Mouse (Mus musculus): Measurements from ENCODE around the gene Apobec1. TPM values are rescaled to one million over a fixed set of nuclear protein-coding genes. Genes with fewer than 3 reads are reported as not detected.

Gene Apobec1
- polyA plus RNA-seq, 1 experiment: 9.4 TPM

- Histone ChIP-seq H3K27ac (ENCODE audit: insufficient read depth, low read length) (no peak overlapping the region), H3K4me3 (ENCODE audit: insufficient read depth, low read length) (no peak overlapping the region), H3K4me1 (ENCODE audit: control insufficient read depth, insufficient read depth, low read length) (peaks cover 5% of the 10 kb centered on the region)
- TF ChIP-seq POLR2A (IDR thresholded peaks at IDR 0.05; ENCODE audit: low read depth, low read length): no peak
- no peak for TF ChIP-seq CTCF (IDR thresholded peaks at IDR 0.05; ENCODE audit: borderline replicate concordance, insufficient read depth, low read length)
Observed at GRCm38 (mm10) chr6:122569113-122569512, 33.1 kb downstream of the Apobec1 start.

GRCm38 (mm10) chr6:122565070-122565784, 37.0 kb downstream of the Apobec1 start:
- H3K4me1 ChIP-seq (ENCODE audit: control insufficient read depth, insufficient read depth, low read length): no peaks in the 10 kb centered on the region
- TF ChIP-seq CTCF (IDR thresholded peaks at IDR 0.05; ENCODE audit: borderline replicate concordance, insufficient read depth, low read length): no peak
- no peak for TF ChIP-seq POLR2A (IDR thresholded peaks at IDR 0.05; ENCODE audit: low read depth, low read length)
- no peak overlapping the region for H3K27ac ChIP-seq (ENCODE audit: insufficient read depth, low read length)
- no peak overlapping the region for H3K4me3 ChIP-seq (ENCODE audit: insufficient read depth, low read length)

- no peak overlapping the region for H3K27ac ChIP-seq (ENCODE audit: insufficient read depth, low read length)
- TF ChIP-seq POLR2A (IDR thresholded peaks at IDR 0.05; ENCODE audit: low read depth, low read length) (no peak), CTCF (IDR thresholded peaks at IDR 0.05; ENCODE audit: borderline replicate concordance, insufficient read depth, low read length) (peak; percentile 79; the same call in 1 of the 2 replicates)
- no peaks in the 10 kb centered on the region for H3K4me1 ChIP-seq (ENCODE audit: control insufficient read depth, insufficient read depth, low read length)
- H3K4me3 ChIP-seq (ENCODE audit: insufficient read depth, low read length): no peak overlapping the region
Observed at GRCm38 (mm10) chr6:122562463-122562862, 39.8 kb downstream of the Apobec1 start.

- TF ChIP-seq CTCF (IDR thresholded peaks at IDR 0.05; ENCODE audit: borderline replicate concordance, insufficient read depth, low read length) (no peak), POLR2A (IDR thresholded peaks at IDR 0.05; ENCODE audit: low read depth, low read length) (no peak)
- H3K4me3 ChIP-seq (ENCODE audit: insufficient read depth, low read length): no peak overlapping the region
- no peak overlapping the region for H3K27ac ChIP-seq (ENCODE audit: insufficient read depth, low read length)
- no peaks in the 10 kb centered on the region for H3K4me1 ChIP-seq (ENCODE audit: control insufficient read depth, insufficient read depth, low read length)
Observed at GRCm38 (mm10) chr6:122561005-122561404, 41.2 kb downstream of the Apobec1 start.

GRCm38 (mm10) chr6:122560427-122560826, 41.8 kb downstream of the Apobec1 start:
- no peak overlapping the region for H3K27ac ChIP-seq (ENCODE audit: insufficient read depth, low read length)
- peak; percentile 48; the same call in 1 of the 2 replicates for TF ChIP-seq CTCF (IDR thresholded peaks at IDR 0.05; ENCODE audit: borderline replicate concordance, insufficient read depth, low read length)
- TF ChIP-seq POLR2A (IDR thresholded peaks at IDR 0.05; ENCODE audit: low read depth, low read length): no peak
- no peaks in the 10 kb centered on the region for H3K4me1 ChIP-seq (ENCODE audit: control insufficient read depth, insufficient read depth, low read length)
- no peak overlapping the region for H3K4me3 ChIP-seq (ENCODE audit: insufficient read depth, low read length)

GRCm38 (mm10) chr6:122556959-122557561, 45.2 kb downstream of the Apobec1 start:
- no peak overlapping the region for H3K27ac ChIP-seq (ENCODE audit: insufficient read depth, low read length)
- H3K4me3 ChIP-seq (ENCODE audit: insufficient read depth, low read length): no peak overlapping the region
- TF ChIP-seq CTCF (IDR thresholded peaks at IDR 0.05; ENCODE audit: borderline replicate concordance, insufficient read depth, low read length) (peak; percentile 42; the same call in 1 of the 2 replicates), POLR2A (IDR thresholded peaks at IDR 0.05; ENCODE audit: low read depth, low read length) (no peak)
- H3K4me1 ChIP-seq (ENCODE audit: control insufficient read depth, insufficient read depth, low read length): 0 out of 2 replicates have a peak, but pooled peaks cover 3% of the 10 kb centered on the region

GRCm38 (mm10) chr6:122555266-122555665, 47.0 kb downstream of the Apobec1 start:
- Histone ChIP-seq H3K4me1 (ENCODE audit: control insufficient read depth, insufficient read depth, low read length) (0 out of 2 replicates have a peak, but pooled peaks cover 3% of the 10 kb centered on the region), H3K4me3 (ENCODE audit: insufficient read depth, low read length) (no peak overlapping the region), H3K27ac (ENCODE audit: insufficient read depth, low read length) (no peak overlapping the region)
- no peak for TF ChIP-seq POLR2A (IDR thresholded peaks at IDR 0.05; ENCODE audit: low read depth, low read length)
- no peak for TF ChIP-seq CTCF (IDR thresholded peaks at IDR 0.05; ENCODE audit: borderline replicate concordance, insufficient read depth, low read length)

- Histone ChIP-seq H3K4me1 (ENCODE audit: control insufficient read depth, insufficient read depth, low read length) (0 out of 2 replicates have a peak, but pooled peaks cover 3% of the 10 kb centered on the region), H3K4me3 (ENCODE audit: insufficient read depth, low read length) (no peak overlapping the region), H3K27ac (ENCODE audit: insufficient read depth, low read length) (no peak overlapping the region)
- TF ChIP-seq POLR2A (IDR thresholded peaks at IDR 0.05; ENCODE audit: low read depth, low read length) (no peak), CTCF (IDR thresholded peaks at IDR 0.05; ENCODE audit: borderline replicate concordance, insufficient read depth, low read length) (no peak)
Observed at GRCm38 (mm10) chr6:122554102-122554501, 48.1 kb downstream of the Apobec1 start.

GRCm38 (mm10) chr6:122553606-122554005, 48.6 kb downstream of the Apobec1 start, which contains the start of gene Aicda:
TSS of gene Aicda (plus strand) at chr6:122553801.
- no peak for TF ChIP-seq POLR2A (IDR thresholded peaks at IDR 0.05; ENCODE audit: low read depth, low read length)
- TF ChIP-seq CTCF (IDR thresholded peaks at IDR 0.05; ENCODE audit: borderline replicate concordance, insufficient read depth, low read length): no peak
- Histone ChIP-seq H3K4me3 (ENCODE audit: insufficient read depth, low read length) (no peak within 1 kb of the TSS), H3K4me1 (ENCODE audit: control insufficient read depth, insufficient read depth, low read length) (0 out of 2 replicates have a peak, but pooled peaks cover 3% of the 10 kb centered on the region), H3K27ac (ENCODE audit: insufficient read depth, low read length) (no peak within 1 kb of the TSS)

GRCm38 (mm10) chr6:122545948-122546347, 56.3 kb downstream of the Apobec1 start:
- TF ChIP-seq POLR2A (IDR thresholded peaks at IDR 0.05; ENCODE audit: low read depth, low read length) (no peak), CTCF (IDR thresholded peaks at IDR 0.05; ENCODE audit: borderline replicate concordance, insufficient read depth, low read length) (no peak)
- H3K4me1 ChIP-seq (ENCODE audit: control insufficient read depth, insufficient read depth, low read length): 0 out of 2 replicates have a peak, but pooled peaks cover 3% of the 10 kb centered on the region
- H3K27ac ChIP-seq (ENCODE audit: insufficient read depth, low read length): peak overlapping the region; percentile 85
- no peak overlapping the region for H3K4me3 ChIP-seq (ENCODE audit: insufficient read depth, low read length)

Data from embryonic fibroblast, embryonic 13.5 days (primary cell).